Mouse (Mus musculus) lung, postnatal 0 days (tissue): Measurements from ENCODE around the gene B2m. TPM values are rescaled to one million over a fixed set of nuclear protein-coding genes. Genes with fewer than 3 reads are reported as not detected.
A peak's percentile ranks its signal among the peaks of the same experiment; 100 is the strongest.

ENCODE experiments used
- ATAC-seq: fragments of 200-750 bp; cut with Nextera tagmentation; 2 replicates; pipeline ENCODE4 v1.8.0; 2017; ENCODE audit warnings: moderate library complexity
- DNase-seq: peaks from one replicate; pipeline ENCODE4 v3.0.0-alpha.2; 2016; ENCODE audit warnings: low spot score
- H3K27ac ChIP-seq: fragments of 300-500 bp; sonication (generic); 2 replicates; pipeline ENCODE4 v1.5.1; 2014; ENCODE audit warnings: antibody characterized with exemption, mild to moderate bottlenecking, low read length, mixed read lengths
- H3K27me3 ChIP-seq: fragments of 300-500 bp; sonication (generic); replicated peaks from 2 replicates; pipeline ENCODE4 v1.6.1; 2014; ENCODE audit warnings: low read length, mixed read lengths; ENCODE audit not compliant: insufficient read depth
- H3K36me3 ChIP-seq: fragments of 300-500 bp; sonication (generic); 2 replicates; pipeline ENCODE4 v1.6.1; 2014; ENCODE audit warnings: low read length, mixed read lengths; ENCODE audit not compliant: insufficient read depth
- H3K4me1 ChIP-seq: fragments of 300-500 bp; sonication (generic); 2 replicates; pipeline ENCODE4 v1.6.1; 2014; ENCODE audit warnings: antibody characterized with exemption, low read depth, low read length, mixed read lengths; ENCODE audit not compliant: insufficient read depth
- H3K4me2 ChIP-seq: fragments of 300-500 bp; sonication (generic); replicated peaks from 2 replicates; pipeline ENCODE4 v1.6.1; 2014; ENCODE audit warnings: low read depth, mild to moderate bottlenecking, low read length, moderate library complexity, mixed read lengths
- H3K4me3 ChIP-seq: fragments of 300-500 bp; sonication (generic); 2 replicates; pipeline ENCODE4 v1.5.1; 2014; ENCODE audit warnings: low read depth, low read length
- H3K9ac ChIP-seq: fragments of 300-500 bp; sonication (generic); replicated peaks from 2 replicates; pipeline ENCODE4 v1.6.1; 2014; ENCODE audit warnings: low read depth, mild to moderate bottlenecking
- H3K9me3 ChIP-seq: fragments of 300-500 bp; sonication (generic); 2 replicates; pipeline ENCODE4 v1.6.1; 2016; ENCODE audit warnings: low read length, mixed read lengths
- CTCF ChIP-seq: IDR thresholded peaks from 2 replicates; pipeline ENCODE4 v1.5.1; 2016; ENCODE audit warnings: antibody characterized with exemption, mild to moderate bottlenecking
- EP300 ChIP-seq: IDR thresholded peaks from 2 replicates; pipeline ENCODE4 v1.6.1; 2016; ENCODE audit warnings: antibody characterized with exemption, mild to moderate bottlenecking, control low read depth
- WGBS: fragments of 180-500 bp; shearing (Covaris S2); extraction: QIAGEN DNeasy Blood & Tissue Kit; methylation state at CpG from one replicate; pipeline ENCODE4 v1.1.7; 2014; 5-methylcytosine and 5-hydroxymethylcytosine counted together
- polyA plus RNA-seq: library from polyadenylated mRNA; unstranded; fragments of >200 nt; fragmentation: Nextera tagmentation; extraction: Ambion mirVana; gene quantifications from 2 replicates; pipeline ENCODE4 v1.2.1, GENCODE M21; 2015

The B2m gene
- polyA plus RNA-seq, 1 experiment from 2014 or later: 745 TPM

DNA sequence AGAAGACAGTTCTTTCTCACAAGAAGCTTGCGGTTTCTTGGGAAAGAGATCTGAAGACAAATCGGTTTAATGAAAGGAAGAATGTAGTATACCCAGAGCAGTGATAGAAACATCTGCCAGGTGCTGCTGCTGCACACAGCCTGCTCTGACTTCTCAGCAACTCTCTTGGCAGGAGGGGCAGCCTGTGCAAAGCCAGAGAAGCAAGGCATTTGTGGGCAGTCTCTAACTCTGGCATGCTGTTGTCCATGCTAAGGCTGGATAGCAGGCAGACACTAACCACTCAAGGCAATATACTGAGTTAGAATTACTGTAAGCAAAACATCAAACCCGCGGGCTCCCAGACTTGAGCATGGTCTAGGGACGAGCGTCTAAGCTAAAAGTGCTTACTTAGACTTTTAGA lies 12.2 kb downstream of the B2m start:
- H3K4me3 ChIP-seq: no peak overlapping the region

DNA sequence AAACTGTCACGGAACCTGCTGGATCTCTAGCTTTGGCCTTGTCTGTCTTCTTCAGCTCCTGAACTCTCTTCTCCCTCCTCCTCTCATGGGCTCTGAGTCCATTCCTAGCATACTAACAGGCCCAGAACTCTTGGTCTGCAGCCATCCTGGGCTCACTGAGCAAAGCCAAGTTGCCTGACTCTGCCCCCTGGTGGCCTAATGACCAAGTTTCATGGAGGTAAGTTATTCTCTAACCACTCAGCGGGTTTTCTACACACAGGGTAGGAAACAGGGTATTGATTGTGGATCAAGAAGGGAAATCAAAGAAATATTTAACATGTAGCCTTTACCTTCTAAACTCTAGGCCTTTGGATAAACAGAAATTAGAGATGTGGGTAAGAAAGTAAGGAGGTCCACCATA lies 13.2 kb downstream of the B2m start, which contains the start of gene Trim69:
TSS of gene Trim69 (plus strand) at position 21 of the 400 bp plus-strand sequence.
- H3K9me3 ChIP-seq: no peaks in the 10 kb centered on the region
- H3K27ac ChIP-seq: no peak within 1 kb of the TSS
- no peaks in the 10 kb centered on the region for H3K27me3 ChIP-seq
- no peaks in the 10 kb centered on the region for H3K36me3 ChIP-seq
- H3K4me2 ChIP-seq: no peak within 1 kb of the TSS
- WGBS: 42% methylated on average over 2 of the region's 2 CpGs
- ATAC-seq (peak; percentile 71), DNase-seq (peak; percentile 87)
- no peaks in the 10 kb centered on the region for H3K4me1 ChIP-seq
- no peak for TF ChIP-seq EP300
- peak; percentile 95 for TF ChIP-seq CTCF
- H3K4me3 ChIP-seq: no peak within 1 kb of the TSS
- H3K9ac ChIP-seq: no peak within 1 kb of the TSS

More for the DNA sequence above, 12.2 kb downstream of the B2m start:
- DNase-seq: no peak
- H3K27me3 ChIP-seq: no peaks in the 10 kb centered on the region
- H3K4me1 ChIP-seq: no peaks in the 10 kb centered on the region
- H3K9ac ChIP-seq: no peak overlapping the region
- ATAC-seq: no peak
- WGBS: 77% methylated on average over 6 of the region's 6 CpGs
- H3K36me3 ChIP-seq: 0 out of 2 replicates have a peak, but pooled peaks cover 3% of the 10 kb centered on the region
- no peak overlapping the region for H3K4me2 ChIP-seq
- no peak for TF ChIP-seq EP300
- no peak for TF ChIP-seq CTCF
- no peaks in the 10 kb centered on the region for H3K9me3 ChIP-seq
- no peak overlapping the region for H3K27ac ChIP-seq

DNA sequence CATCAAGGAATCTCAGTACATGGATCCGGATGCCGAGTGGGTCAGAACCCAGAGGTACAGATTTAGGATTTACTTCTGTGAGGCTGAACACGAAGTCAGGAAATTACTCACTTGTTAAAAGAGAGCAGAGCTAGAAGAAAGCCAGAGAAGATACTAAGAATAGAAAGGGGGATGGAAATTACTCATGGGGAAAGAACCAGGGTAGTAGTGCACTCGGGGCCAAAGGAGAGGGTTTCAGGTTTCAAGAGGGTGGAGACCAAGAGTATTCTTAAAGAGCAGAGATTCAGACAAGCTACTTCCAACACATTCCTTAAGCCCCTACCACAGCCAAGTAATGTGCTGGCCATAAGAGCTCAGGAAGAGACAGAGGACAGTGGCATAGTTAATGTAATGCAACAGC lies 14.1 kb downstream of the B2m start:
- H3K9ac ChIP-seq: no peak overlapping the region
- DNase-seq (peak; percentile 60), ATAC-seq (peak; percentile 50)
- 26% methylated on average over 4 of the region's 4 CpGs for WGBS
- H3K36me3 ChIP-seq: no peaks in the 10 kb centered on the region
- H3K4me2 ChIP-seq: no peak overlapping the region
- no peak overlapping the region for H3K4me3 ChIP-seq
- no peak overlapping the region for H3K27ac ChIP-seq
- H3K4me1 ChIP-seq: no peaks in the 10 kb centered on the region
- no peaks in the 10 kb centered on the region for H3K9me3 ChIP-seq
- TF ChIP-seq CTCF (no peak), EP300 (no peak)
- no peaks in the 10 kb centered on the region for H3K27me3 ChIP-seq

DNA sequence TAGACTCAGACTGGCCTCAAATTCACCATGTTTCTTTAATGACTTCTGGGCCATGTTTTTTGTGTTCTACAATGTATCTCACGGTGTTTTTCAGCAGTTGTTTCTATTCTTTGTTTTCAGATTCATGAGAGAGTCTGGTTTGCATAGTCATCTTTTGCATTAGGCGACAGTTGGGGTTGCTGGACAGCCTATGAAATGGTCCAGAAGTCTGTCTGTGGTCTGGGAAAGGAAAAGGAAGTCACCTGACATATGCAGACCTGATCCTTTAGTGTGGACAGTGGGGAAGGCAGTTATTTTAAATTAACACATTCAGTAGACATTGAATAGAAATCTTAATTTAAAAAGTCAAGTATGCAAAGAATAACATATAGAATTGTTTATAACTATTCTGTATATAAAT lies 15.0 kb downstream of the B2m start:
- H3K9me3 ChIP-seq: no peaks in the 10 kb centered on the region
- no peak overlapping the region for H3K4me3 ChIP-seq
- H3K27ac ChIP-seq: no peak overlapping the region
- ATAC-seq: no peak
- no peak for DNase-seq
- no peak for TF ChIP-seq CTCF
- WGBS: 80% methylated on average over 2 of the region's 2 CpGs
- no peaks in the 10 kb centered on the region for H3K4me1 ChIP-seq
- H3K27me3 ChIP-seq: no peaks in the 10 kb centered on the region
- H3K9ac ChIP-seq: no peak overlapping the region
- no peaks in the 10 kb centered on the region for H3K36me3 ChIP-seq
- no peak overlapping the region for H3K4me2 ChIP-seq

DNA sequence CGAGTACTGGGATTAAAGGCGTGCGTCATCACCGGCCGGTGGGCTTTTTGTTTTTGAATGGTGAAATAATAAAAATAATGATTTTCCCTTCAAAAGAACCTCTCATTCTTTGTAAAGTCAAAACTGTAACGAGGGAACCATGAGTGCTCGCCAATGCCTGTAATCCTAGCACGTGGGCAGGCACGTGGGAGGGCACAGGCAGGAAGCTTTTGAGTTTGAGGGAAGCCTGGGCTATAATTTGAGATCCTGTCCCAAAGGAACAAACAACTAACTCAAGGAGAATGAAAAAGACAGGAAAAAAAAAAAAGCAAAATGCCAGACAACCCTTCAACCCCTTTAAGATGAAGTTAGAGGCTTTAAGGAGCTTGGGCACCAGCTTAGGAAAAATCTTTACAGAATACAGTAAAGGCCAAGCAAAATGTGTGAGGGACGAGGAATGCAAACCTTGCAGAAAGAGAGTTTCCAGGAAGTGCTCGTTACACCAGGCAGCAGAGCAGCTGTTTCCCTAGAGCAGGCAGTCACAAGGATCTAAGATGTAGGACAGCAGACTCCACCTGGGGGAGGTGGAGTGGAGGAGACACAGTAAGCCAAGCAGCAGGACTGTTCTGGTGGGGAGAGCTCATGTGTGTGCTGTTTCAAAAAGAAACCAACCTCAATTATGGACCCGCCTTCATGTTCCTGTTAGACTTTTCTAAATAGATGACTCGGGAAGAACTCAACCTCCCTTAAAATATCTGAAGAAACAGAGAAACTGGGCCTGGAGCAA lies 16.1 kb downstream of the B2m start:
- no peak overlapping the region for H3K4me3 ChIP-seq
- no peak overlapping the region for H3K9ac ChIP-seq
- DNase-seq (no peak), ATAC-seq (no peak)
- no peaks in the 10 kb centered on the region for H3K36me3 ChIP-seq
- WGBS: 64% methylated on average over 13 of the region's 13 CpGs
- no peak overlapping the region for H3K4me2 ChIP-seq
- no peak overlapping the region for H3K27ac ChIP-seq
- H3K4me1 ChIP-seq: no peaks in the 10 kb centered on the region
- TF ChIP-seq CTCF: no peak
- TF ChIP-seq EP300: no peak
- H3K27me3 ChIP-seq: no peaks in the 10 kb centered on the region
- no peaks in the 10 kb centered on the region for H3K9me3 ChIP-seq

DNA sequence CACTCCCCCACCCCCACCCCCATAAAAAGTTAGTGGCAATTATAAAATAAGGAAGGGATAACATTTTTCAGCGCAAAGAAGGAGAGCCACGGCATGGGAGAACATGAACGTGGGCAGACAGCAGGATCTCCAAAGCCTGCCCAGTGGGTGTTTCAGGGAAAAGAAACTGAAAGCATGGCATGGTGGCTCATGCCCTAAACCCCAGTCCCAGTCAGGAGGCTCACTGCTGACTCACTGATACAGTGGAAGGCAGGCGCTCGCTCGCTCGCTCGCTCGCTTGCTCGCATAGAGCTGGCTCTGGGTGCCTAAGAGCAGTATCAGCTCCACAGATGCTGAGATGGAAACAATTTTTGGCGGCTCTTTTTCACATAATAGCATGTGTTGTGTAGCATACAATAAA lies 16.8 kb downstream of the B2m start:
- WGBS: 86% methylated on average over 11 of the region's 11 CpGs
- H3K27me3 ChIP-seq: no peaks in the 10 kb centered on the region
- H3K9ac ChIP-seq: no peak overlapping the region
- no peaks in the 10 kb centered on the region for H3K36me3 ChIP-seq
- DNase-seq (peak; percentile 24), ATAC-seq (no peak)
- H3K27ac ChIP-seq: no peak overlapping the region
- no peak for TF ChIP-seq CTCF
- TF ChIP-seq EP300: no peak
- no peak overlapping the region for H3K4me3 ChIP-seq
- no peak overlapping the region for H3K4me2 ChIP-seq
- H3K4me1 ChIP-seq: no peaks in the 10 kb centered on the region
- H3K9me3 ChIP-seq: no peaks in the 10 kb centered on the region

DNA sequence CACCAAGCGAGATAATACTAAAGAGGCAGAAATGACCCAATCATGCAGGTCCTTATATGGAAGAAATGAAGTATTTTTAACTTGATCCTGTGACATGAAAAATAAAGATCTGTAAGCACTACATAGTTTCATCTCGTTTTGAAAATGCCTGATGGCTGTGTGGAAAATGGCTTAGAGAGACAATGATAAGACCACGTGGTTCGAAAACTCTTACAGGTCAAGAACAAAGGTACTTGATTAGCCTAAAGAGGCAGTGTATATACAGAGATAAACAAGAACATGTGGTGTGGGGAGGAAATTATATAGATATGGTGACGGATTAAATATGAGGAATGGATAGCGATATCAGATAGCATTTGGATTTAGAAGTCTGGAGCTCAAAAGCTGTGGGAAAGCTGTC lies 23.8 kb downstream of the B2m start:
- Histone ChIP-seq H3K27me3 (no peaks in the 10 kb centered on the region), H3K36me3 (no peaks in the 10 kb centered on the region), H3K9me3 (no peaks in the 10 kb centered on the region), H3K27ac (no peak overlapping the region), H3K4me2 (no peak overlapping the region), H3K4me1 (no peaks in the 10 kb centered on the region), H3K9ac (no peak overlapping the region), H3K4me3 (no peak overlapping the region)
- ATAC-seq (no peak), DNase-seq (no peak)
- 70% methylated on average over 6 of the region's 6 CpGs for WGBS
- TF ChIP-seq EP300 (no peak), CTCF (no peak)
